Mouse (Mus musculus) thymus, postnatal 4 days (tissue): ENCODE measurements around the gene Mmgt2.
A peak's percentile ranks its signal among the peaks of the same experiment; 100 is the strongest.

Experiments
- DNase-seq: peaks from one replicate; pipeline ENCODE4 v3.0.0; 2021

Gene Mmgt2

GRCm38 (mm10) chr11:62648591-62649391 lies at the start of gene Mmgt2:
TSS of gene Mmgt2 (plus strand) at chr11:62648664.
- DNase-seq = peak; percentile 100

- DNase-seq = no peak
These were observed 46.5 kb upstream of the Mmgt2 start for GRCm38 (mm10) chr11:62601732-62602618.

DNA sequence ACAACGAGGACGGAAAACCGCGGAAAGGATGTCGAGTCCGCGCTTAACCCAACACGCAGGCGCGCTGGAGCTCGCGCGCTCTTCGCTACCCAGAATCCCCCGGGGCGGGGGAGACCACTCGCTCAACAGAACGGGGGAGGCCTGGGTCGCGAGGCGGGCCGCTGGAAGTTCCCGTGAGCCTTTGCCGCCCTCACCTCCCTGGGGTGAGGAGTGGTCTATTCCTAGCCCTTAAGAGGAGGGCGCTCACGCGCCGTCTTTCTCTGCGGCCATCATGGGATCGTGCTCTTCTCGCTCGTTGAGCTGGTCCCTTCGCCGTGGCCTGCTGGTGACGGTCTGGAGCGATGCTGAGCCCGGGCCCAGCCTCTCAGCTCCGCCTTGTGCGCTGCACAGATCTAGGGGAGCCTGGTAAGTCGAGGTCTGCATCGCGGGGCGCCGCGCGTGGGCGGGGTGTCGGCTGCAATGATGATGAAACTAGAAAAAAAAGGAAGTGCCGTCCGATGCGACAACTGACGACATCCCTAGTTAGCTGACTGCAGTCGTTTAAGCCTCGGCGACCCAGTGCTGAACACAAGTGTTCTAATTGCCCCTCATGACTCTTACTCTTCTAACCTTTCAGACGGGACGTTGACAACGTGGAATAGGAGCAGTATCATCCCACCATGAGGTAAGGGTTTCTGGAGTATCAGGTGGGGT lies 45.7 kb upstream of the Mmgt2 start:
- peak; percentile 97 for DNase-seq

DNA sequence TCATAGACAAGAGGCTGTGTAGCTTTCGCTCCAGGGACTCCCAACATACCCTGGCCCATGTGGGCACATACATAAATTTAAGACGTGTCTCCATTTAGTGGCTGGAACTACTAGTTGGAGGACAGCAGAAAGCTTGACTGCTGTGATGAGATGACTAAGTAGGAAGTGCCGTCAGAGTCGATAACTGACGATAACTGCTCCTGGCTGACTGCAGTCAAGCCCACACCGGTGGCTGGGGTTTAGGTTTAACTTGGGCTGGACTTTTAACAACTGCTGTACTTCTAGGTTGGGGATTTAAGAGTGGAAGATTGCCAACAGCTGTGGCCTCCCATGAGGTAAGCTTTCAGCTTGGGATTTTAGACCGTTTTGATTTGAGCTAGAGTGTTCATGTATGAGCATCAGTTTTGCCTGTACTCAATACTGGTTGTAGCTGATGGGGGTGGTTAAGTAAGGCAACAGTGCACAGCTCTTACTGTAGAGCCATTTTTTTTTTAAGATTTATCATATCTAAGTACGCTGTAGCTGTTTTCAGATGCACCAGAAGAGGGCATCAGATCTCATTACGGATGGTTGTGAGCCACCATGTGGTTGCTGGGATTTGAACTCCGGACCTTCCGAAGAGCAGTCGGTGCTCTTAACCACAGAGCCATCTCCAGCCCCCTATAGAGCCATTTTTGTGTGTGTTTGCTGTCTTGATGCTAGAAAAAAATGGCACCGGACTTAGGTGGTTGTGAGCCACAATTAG lies 45.0 kb upstream of the Mmgt2 start:
- peak; percentile 45 for DNase-seq

- no peak for DNase-seq
These were observed 44.2 kb upstream of the Mmgt2 start for GRCm38 (mm10) chr11:62604123-62604706.

DNA sequence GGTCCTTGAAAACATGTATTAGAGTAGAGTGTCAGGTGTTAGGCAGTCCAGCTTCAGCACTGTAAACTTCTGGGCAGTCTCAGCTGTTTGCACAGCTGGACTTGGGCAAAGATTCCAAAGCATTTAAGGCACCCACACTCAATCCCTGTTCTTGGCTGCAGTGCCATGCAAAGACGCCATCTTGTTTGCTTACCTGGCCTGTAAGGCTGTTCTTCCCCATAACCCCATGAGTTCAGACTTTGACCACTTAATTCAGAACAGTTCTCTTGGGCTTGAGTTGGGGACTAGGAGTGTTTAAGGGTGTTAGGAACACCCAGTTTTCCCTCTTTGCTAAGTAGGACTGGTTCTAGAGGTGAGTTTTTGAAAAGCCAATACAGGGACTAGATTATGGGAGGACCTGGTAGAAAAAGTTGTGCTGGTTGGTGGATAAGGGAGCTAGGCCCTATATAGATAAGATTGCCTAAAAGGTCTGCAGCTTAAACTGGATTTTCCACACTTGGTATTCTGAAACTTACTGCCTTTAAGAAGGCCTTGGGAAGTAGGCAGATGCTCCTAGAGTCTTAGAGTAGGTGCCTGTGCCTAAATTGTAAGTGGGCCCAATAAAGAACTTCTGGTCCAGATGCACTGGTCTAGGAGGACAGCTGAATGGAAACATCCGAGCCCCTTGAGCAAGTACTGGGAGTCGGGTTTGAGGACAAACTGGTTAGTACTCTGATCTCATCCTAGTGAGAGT lies 43.4 kb upstream of the Mmgt2 start:
- DNase-seq = no peak

- DNase-seq = no peak
These were observed 42.7 kb upstream of the Mmgt2 start for GRCm38 (mm10) chr11:62605619-62606298.

GRCm38 (mm10) chr11:62606299-62607169 lies 41.9 kb upstream of the Mmgt2 start:
- no peak for DNase-seq

- no peak for DNase-seq
These were observed 41.1 kb upstream of the Mmgt2 start for GRCm38 (mm10) chr11:62607170-62607951.

DNA sequence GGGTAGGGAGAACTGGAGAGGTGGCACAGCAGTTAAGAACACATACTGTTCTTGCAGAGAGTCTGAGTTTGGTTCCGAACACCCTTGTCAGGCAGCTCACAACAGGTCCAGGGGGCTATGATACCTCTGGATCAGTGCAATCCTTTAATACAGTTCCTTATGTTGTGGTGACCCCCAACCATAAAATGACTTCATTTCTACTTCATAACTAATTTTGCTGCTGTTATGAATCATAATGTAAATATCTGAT lies 40.6 kb upstream of the Mmgt2 start:
- no peak for DNase-seq

GRCm38 (mm10) chr11:62608826-62609675 lies 39.4 kb upstream of the Mmgt2 start:
- no peak for DNase-seq

DNA sequence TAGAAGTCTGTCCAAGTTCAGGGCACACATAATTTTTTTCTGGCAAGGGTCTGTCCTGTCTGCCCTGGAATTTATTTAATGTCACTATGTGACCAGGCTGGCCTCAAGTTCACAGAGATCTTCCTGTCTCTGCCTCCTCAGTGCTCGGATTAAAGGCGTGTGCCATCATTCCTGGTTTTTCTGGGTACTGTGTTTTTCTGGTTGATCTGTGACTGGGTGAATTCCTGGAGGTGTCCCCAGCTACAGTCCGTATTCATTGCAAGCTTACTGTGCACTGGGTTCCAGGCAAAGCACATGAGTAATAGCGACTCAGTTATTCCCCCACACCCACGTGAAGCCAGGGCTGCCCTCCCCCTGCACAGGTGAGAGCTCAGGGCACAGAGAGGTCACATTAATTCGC lies 38.2 kb upstream of the Mmgt2 start:
- DNase-seq = no peak

- no peak for DNase-seq
These were observed 35.9 kb upstream of the Mmgt2 start for GRCm38 (mm10) chr11:62612604-62613003.

- DNase-seq = peak; percentile 95
These were observed 34.7 kb upstream of the Mmgt2 start for GRCm38 (mm10) chr11:62613657-62614365.

- no peak for DNase-seq
These were observed 33.5 kb upstream of the Mmgt2 start for GRCm38 (mm10) chr11:62614876-62615410.

DNA sequence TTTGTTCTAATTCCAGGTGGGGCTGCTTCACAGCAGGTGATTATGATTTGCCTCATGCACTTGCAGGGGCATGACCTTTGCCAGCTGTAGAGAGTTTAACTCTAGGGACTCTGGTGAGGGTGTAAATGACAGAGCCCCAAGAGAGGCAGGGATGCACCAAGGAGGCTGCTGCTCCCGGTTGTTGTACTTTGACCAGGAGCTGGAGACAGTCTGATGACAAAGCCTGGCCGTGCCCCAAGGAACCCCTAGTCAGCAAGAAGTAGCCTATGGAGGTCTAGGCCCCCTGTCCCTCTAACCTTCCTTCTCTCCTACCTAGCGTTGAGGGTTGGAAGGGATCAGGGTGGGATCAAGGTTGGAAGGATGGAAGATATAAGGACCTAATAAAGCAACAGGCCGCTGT lies 33.0 kb upstream of the Mmgt2 start:
- no peak for DNase-seq

DNA sequence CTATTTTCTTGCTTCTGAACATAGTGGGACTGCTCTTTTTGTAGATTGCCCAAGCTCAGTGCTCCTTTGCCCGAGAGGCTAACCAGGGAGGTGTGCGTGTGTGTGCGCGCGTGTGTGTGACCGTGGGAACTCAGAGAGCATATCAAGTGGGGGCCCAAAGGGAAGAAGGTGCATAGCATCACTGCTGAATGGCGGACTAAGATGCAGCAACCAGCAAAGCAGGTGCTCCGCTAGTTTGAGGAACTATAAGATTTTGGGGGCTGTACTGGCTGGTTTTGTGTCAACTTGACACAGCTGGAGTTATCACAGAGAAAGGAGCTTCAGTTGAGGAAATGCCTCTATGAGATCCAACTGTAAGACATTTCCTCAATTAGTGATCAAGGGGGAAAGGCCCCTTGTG lies 27.4 kb upstream of the Mmgt2 start:
- no peak for DNase-seq
